Mouse (Mus musculus) heart, embryonic 10.5 days (tissue): ENCODE measurements at regions not wholly inside any gene's neighbourhood (a gene's known extent, or its start where the extent isn't known, plus 50 kb on each side); places are given as distances from the start of the nearest gene placed in this dataset.

Experiments
- DNase-seq: peaks from one replicate; pipeline ENCODE4 v3.0.0-alpha.2; 2017; ENCODE audit warnings: low spot score
- H3K27ac ChIP-seq: fragments of 300-500 bp; sonication (generic); 2 replicates; pipeline ENCODE4 v1.5.1; 2016; ENCODE audit warnings: mild to moderate bottlenecking
- H3K27me3 ChIP-seq: fragments of 300-500 bp; sonication (generic); 2 replicates; pipeline ENCODE4 v1.6.1; 2016; ENCODE audit warnings: mild to moderate bottlenecking; ENCODE audit not compliant: poor library complexity, insufficient read depth, severe bottlenecking
- H3K36me3 ChIP-seq: fragments of 300-500 bp; sonication (generic); 2 replicates; pipeline ENCODE4 v1.6.1; 2016; ENCODE audit warnings: mild to moderate bottlenecking, moderate library complexity
- H3K4me1 ChIP-seq: fragments of 300-500 bp; sonication (generic); 2 replicates; pipeline ENCODE4 v1.6.1; 2016; ENCODE audit warnings: mild to moderate bottlenecking
- H3K4me3 ChIP-seq: fragments of 300-500 bp; sonication (generic); 2 replicates; pipeline ENCODE4 v1.5.1; 2016; ENCODE audit warnings: mild to moderate bottlenecking, moderate library complexity
- H3K9me3 ChIP-seq: fragments of 300-500 bp; sonication (generic); 2 replicates; pipeline ENCODE4 v1.6.1; 2016; ENCODE audit warnings: mild to moderate bottlenecking, moderate library complexity
- whole genome bisulfite sequencing: fragments of 180-500 bp; shearing (Covaris S2); methylation state at CpG from one replicate; pipeline ENCODE4 v1.1.7; 2016; 5-methylcytosine and 5-hydroxymethylcytosine counted together

- H3K27ac ChIP-seq, result no peak overlapping the region
- H3K9me3 ChIP-seq, result no peaks in the 10 kb centered on the region
- no peaks in the 10 kb centered on the region for H3K4me1 ChIP-seq
- H3K27me3 ChIP-seq, result peaks cover 12% of the 10 kb centered on the region
- no peak for DNase-seq
- no peaks in the 10 kb centered on the region for H3K36me3 ChIP-seq
- H3K4me3 ChIP-seq, result no peak overlapping the region
These were observed 1579.5 kb downstream of the 4930444P10Rik start for GRCm38 (mm10) chr1:14513662-14514061.

- no peaks in the 10 kb centered on the region for H3K36me3 ChIP-seq
- no peak overlapping the region for H3K4me3 ChIP-seq
- DNase-seq, result no peak
- H3K27me3 ChIP-seq, result peaks cover 22% of the 10 kb centered on the region
- 74% methylated on average over 9 of the region's 9 CpGs for WGBS
- no peak overlapping the region for H3K27ac ChIP-seq
- H3K4me1 ChIP-seq, result no peaks in the 10 kb centered on the region
- no peaks in the 10 kb centered on the region for H3K9me3 ChIP-seq
These were observed 1580.4 kb downstream of the 4930444P10Rik start for GRCm38 (mm10) chr1:14512481-14513285.

- peak overlapping the region; percentile 53 for H3K27ac ChIP-seq
- no peaks in the 10 kb centered on the region for H3K9me3 ChIP-seq
- H3K36me3 ChIP-seq, result no peaks in the 10 kb centered on the region
- 1% methylated on average over 36 of the region's 36 CpGs for WGBS
- peaks cover 11% of the 10 kb centered on the region for H3K4me1 ChIP-seq
- peaks cover 66% of the 10 kb centered on the region for H3K27me3 ChIP-seq
- H3K4me3 ChIP-seq, result peak overlapping the region; percentile 68
- no peak for DNase-seq
These were observed 1586.1 kb downstream of the 4930444P10Rik start for GRCm38 (mm10) chr1:14506831-14507690.

- peaks cover 66% of the 10 kb centered on the region for H3K27me3 ChIP-seq
- H3K4me3 ChIP-seq, result peak overlapping the region; percentile 68
- H3K36me3 ChIP-seq, result no peaks in the 10 kb centered on the region
- H3K9me3 ChIP-seq, result no peaks in the 10 kb centered on the region
- under 1% methylated on average over 33 of the region's 34 CpGs for WGBS
- peak; percentile 78 for DNase-seq
- peak overlapping the region; percentile 53 for H3K27ac ChIP-seq
- H3K4me1 ChIP-seq, result peaks cover 11% of the 10 kb centered on the region
These were observed 1586.8 kb downstream of the 4930444P10Rik start for GRCm38 (mm10) chr1:14506201-14506830.

GRCm38 (mm10) chr1:14505741-14506140, 1587.4 kb downstream of the 4930444P10Rik start:
- Histone ChIP-seq H3K4me3 (peak overlapping the region; percentile 68), H3K9me3 (no peaks in the 10 kb centered on the region), H3K27ac (no peak overlapping the region), H3K36me3 (no peaks in the 10 kb centered on the region), H3K27me3 (peaks cover 66% of the 10 kb centered on the region), H3K4me1 (peaks cover 11% of the 10 kb centered on the region)
- DNase-seq, result no peak
- 6% methylated on average over 6 of the region's 6 CpGs for WGBS

GRCm38 (mm10) chr1:14504767-14505343, 1588.3 kb downstream of the 4930444P10Rik start:
- peaks cover 11% of the 10 kb centered on the region for H3K4me1 ChIP-seq

GRCm38 (mm10) chr1:14503881-14504742, 1589.0 kb downstream of the 4930444P10Rik start:
- no peaks in the 10 kb centered on the region for H3K9me3 ChIP-seq
- no peak overlapping the region for H3K27ac ChIP-seq
- peak overlapping the region; percentile 45 for H3K4me3 ChIP-seq
- H3K36me3 ChIP-seq, result no peaks in the 10 kb centered on the region
- no peak for DNase-seq
- peaks cover 58% of the 10 kb centered on the region for H3K27me3 ChIP-seq
- WGBS, result 8% methylated on average over 17 of the region's 17 CpGs
- peaks cover 11% of the 10 kb centered on the region for H3K4me1 ChIP-seq

More at GRCm38 (mm10) chr1:14504767-14505343, 1588.3 kb downstream of the 4930444P10Rik start:
- WGBS, result 3% methylated on average over 12 of the region's 12 CpGs
- no peaks in the 10 kb centered on the region for H3K9me3 ChIP-seq
- no peak overlapping the region for H3K27ac ChIP-seq
- H3K27me3 ChIP-seq, result peaks cover 65% of the 10 kb centered on the region
- no peak for DNase-seq
- H3K4me3 ChIP-seq, result peak overlapping the region; percentile 45
- no peaks in the 10 kb centered on the region for H3K36me3 ChIP-seq

- Histone ChIP-seq H3K27me3 (peaks cover 50% of the 10 kb centered on the region), H3K36me3 (no peaks in the 10 kb centered on the region), H3K4me1 (peaks cover 11% of the 10 kb centered on the region), H3K27ac (no peak overlapping the region), H3K9me3 (no peaks in the 10 kb centered on the region), H3K4me3 (no peak overlapping the region)
- 26% methylated on average over 7 of the region's 7 CpGs for WGBS
- no peak for DNase-seq
These were observed 1589.8 kb downstream of the 4930444P10Rik start for GRCm38 (mm10) chr1:14503193-14503800.

- H3K9me3 ChIP-seq, result no peaks in the 10 kb centered on the region
- H3K4me3 ChIP-seq, result no peak overlapping the region
- H3K36me3 ChIP-seq, result no peaks in the 10 kb centered on the region
- no peak for DNase-seq
- H3K27me3 ChIP-seq, result peaks cover 14% of the 10 kb centered on the region; the same call in 1 of the 2 replicates
- WGBS, result 70% methylated on average over 1 of the region's 1 CpGs
- no peak overlapping the region for H3K27ac ChIP-seq
- H3K4me1 ChIP-seq, result no peaks in the 10 kb centered on the region
These were observed 1594.0 kb downstream of the 4930444P10Rik start for GRCm38 (mm10) chr1:14499105-14499504.

- peaks cover 7% of the 10 kb centered on the region; the same call in 1 of the 2 replicates for H3K4me1 ChIP-seq
- no peak overlapping the region for H3K4me3 ChIP-seq
- H3K27me3 ChIP-seq, result no peaks in the 10 kb centered on the region
- H3K36me3 ChIP-seq, result no peaks in the 10 kb centered on the region
- 87% methylated on average over 3 of the region's 3 CpGs for WGBS
- DNase-seq, result no peak
- H3K9me3 ChIP-seq, result no peaks in the 10 kb centered on the region
- H3K27ac ChIP-seq, result no peak overlapping the region
These were observed 1603.1 kb downstream of the 4930444P10Rik start for GRCm38 (mm10) chr1:14490026-14490425.

GRCm38 (mm10) chr1:14487708-14488127, 1605.4 kb downstream of the 4930444P10Rik start:
- H3K36me3 ChIP-seq, result no peaks in the 10 kb centered on the region
- no peak for DNase-seq
- H3K27me3 ChIP-seq, result no peaks in the 10 kb centered on the region
- no peak overlapping the region for H3K4me3 ChIP-seq
- 72% methylated on average over 4 of the region's 4 CpGs for WGBS
- H3K27ac ChIP-seq, result no peak overlapping the region
- H3K4me1 ChIP-seq, result peaks cover 10% of the 10 kb centered on the region; the same call in 1 of the 2 replicates
- no peaks in the 10 kb centered on the region for H3K9me3 ChIP-seq
